Mouse (Mus musculus) limb, embryonic 14.5 days (tissue): Measurements from ENCODE around the gene Ndufs8. TPM values are rescaled to one million over a fixed set of nuclear protein-coding genes. Genes with fewer than 3 reads are reported as not detected.

Experiments used
- ATAC-seq: fragments of 200-750 bp; cut with Nextera tagmentation; 2 replicates; pipeline ENCODE4 v1.8.0; 2017; ENCODE audit warnings: low read depth, moderate number of reproducible peaks, moderate TSS enrichment; ENCODE audit not compliant: low FRiP score
- DNase-seq: peaks from one replicate; pipeline ENCODE4 v3.0.0-alpha.2; 2015; ENCODE audit warnings: low spot score
- H3K27ac ChIP-seq: fragments of 300-500 bp; sonication (generic); replicated peaks from 2 replicates; pipeline ENCODE4 v1.5.1; 2014; ENCODE audit warnings: low read depth, mild to moderate bottlenecking, low read length, moderate library complexity, mixed read lengths
- H3K27me3 ChIP-seq: fragments of 300-500 bp; sonication (generic); 2 replicates; pipeline ENCODE4 v1.6.1; 2014; ENCODE audit warnings: low read length, mixed read lengths; ENCODE audit not compliant: control insufficient read depth, insufficient read depth
- H3K36me3 ChIP-seq: fragments of 300-500 bp; sonication (generic); 2 replicates; pipeline ENCODE4 v1.6.1; 2014; ENCODE audit warnings: mild to moderate bottlenecking, low read length, moderate library complexity, mixed read lengths; ENCODE audit not compliant: control insufficient read depth, insufficient read depth
- H3K4me1 ChIP-seq: fragments of 300-500 bp; sonication (generic); 2 replicates; pipeline ENCODE4 v1.6.1; 2014; ENCODE audit warnings: antibody characterized with exemption, low read length, mixed read lengths; ENCODE audit not compliant: control insufficient read depth, insufficient read depth
- H3K4me2 ChIP-seq: fragments of 300-500 bp; sonication (generic); replicated peaks from 2 replicates; pipeline ENCODE4 v1.6.1; 2014; ENCODE audit warnings: low read depth, mild to moderate bottlenecking, low read length, moderate library complexity; ENCODE audit not compliant: severe bottlenecking
- H3K4me3 ChIP-seq: fragments of 300-500 bp; sonication (generic); replicated peaks from 2 replicates; pipeline ENCODE4 v1.5.1; 2014; ENCODE audit warnings: low read length
- H3K9ac ChIP-seq: fragments of 300-500 bp; sonication (generic); 2 replicates; pipeline ENCODE4 v1.6.1; 2014; ENCODE audit warnings: mild to moderate bottlenecking, low read depth, low read length, moderate library complexity; ENCODE audit not compliant: severe bottlenecking
- H3K9me3 ChIP-seq: fragments of 300-500 bp; sonication (generic); 2 replicates; pipeline ENCODE4 v1.6.1; 2016; ENCODE audit warnings: low read length; ENCODE audit not compliant: control insufficient read depth
- POLR2A ChIP-seq: fragments of 200-500 bp; IDR thresholded peaks from 2 replicates; pipeline ENCODE4 v1.8.0; 2012; ENCODE audit warnings: inconsistent platforms, mild to moderate bottlenecking, moderate library complexity, borderline replicate concordance; ENCODE audit not compliant: insufficient read depth, insufficient read length; ENCODE audit errors: extremely low read depth
- WGBS: fragments of 180-500 bp; shearing (Covaris S2); extraction: QIAGEN DNeasy Blood & Tissue Kit; methylation state at CpG from one replicate; pipeline ENCODE4 v1.1.7; 2014; 5-methylcytosine and 5-hydroxymethylcytosine counted together
- polyA plus RNA-seq, 2 experiments: library from polyadenylated mRNA; depleted of rRNA in 1 of 2; stranded (reverse) in 1 of 2; unstranded in 1 of 2; fragments of >200 nt; fragmentation: Nextera tagmentation in 1 of 2; extraction: Ambion mirVana in 1 of 2; gene quantifications; 2 replicates each; pipeline versions ENCODE4 v1.2.1 to v1.2.3; 2012 to 2014

Gene Ndufs8
- polyA plus RNA-seq, 2 experiments: 186 to 322 TPM

- DNase-seq (no peak), ATAC-seq (no peak)
- Histone ChIP-seq H3K4me3 (no peak overlapping the region), H3K27ac (no peak overlapping the region), H3K4me2 (no peak overlapping the region), H3K36me3 (no peaks in the 10 kb centered on the region), H3K9me3 (no peaks in the 10 kb centered on the region), H3K27me3 (no peaks in the 10 kb centered on the region), H3K4me1 (peaks cover 11% of the 10 kb centered on the region), H3K9ac (no peak overlapping the region)
- TF ChIP-seq POLR2A: no peak
- WGBS: 93% methylated on average over 7 of the region's 7 CpGs
Observed at GRCm38 (mm10) chr19:3924868-3925267, 12.3 kb upstream of the Ndufs8 start.

DNA sequence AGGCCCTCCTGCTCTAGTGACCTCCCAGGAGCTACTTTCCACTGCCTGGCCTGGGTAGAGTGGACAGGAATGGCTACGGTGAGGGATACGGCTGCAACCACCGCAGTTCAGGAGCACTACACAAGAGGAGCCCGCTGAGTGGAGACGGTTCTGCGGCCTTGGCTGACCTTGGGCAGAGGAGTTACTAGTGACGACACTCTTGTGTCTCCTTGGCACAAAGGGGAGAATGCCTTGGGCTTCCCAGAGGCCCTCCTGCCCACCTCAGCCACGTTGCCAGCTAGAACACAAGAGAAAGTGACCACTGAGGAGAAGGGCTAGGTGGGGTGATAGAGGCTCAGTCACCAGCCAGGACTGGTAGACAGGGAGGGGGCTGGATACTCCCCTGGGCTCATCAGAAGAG is 11.6 kb upstream of the Ndufs8 start:
- no peak for DNase-seq
- H3K36me3 ChIP-seq: no peaks in the 10 kb centered on the region
- no peak overlapping the region for H3K4me2 ChIP-seq
- no peak overlapping the region for H3K9ac ChIP-seq
- no peak for TF ChIP-seq POLR2A
- ATAC-seq: no peak
- H3K4me1 ChIP-seq: peaks cover 4% of the 10 kb centered on the region
- no peak overlapping the region for H3K4me3 ChIP-seq
- no peaks in the 10 kb centered on the region for H3K9me3 ChIP-seq
- H3K27ac ChIP-seq: peak overlapping the region; percentile 39
- no peaks in the 10 kb centered on the region for H3K27me3 ChIP-seq
- 82% methylated on average over 8 of the region's 8 CpGs for WGBS

DNA sequence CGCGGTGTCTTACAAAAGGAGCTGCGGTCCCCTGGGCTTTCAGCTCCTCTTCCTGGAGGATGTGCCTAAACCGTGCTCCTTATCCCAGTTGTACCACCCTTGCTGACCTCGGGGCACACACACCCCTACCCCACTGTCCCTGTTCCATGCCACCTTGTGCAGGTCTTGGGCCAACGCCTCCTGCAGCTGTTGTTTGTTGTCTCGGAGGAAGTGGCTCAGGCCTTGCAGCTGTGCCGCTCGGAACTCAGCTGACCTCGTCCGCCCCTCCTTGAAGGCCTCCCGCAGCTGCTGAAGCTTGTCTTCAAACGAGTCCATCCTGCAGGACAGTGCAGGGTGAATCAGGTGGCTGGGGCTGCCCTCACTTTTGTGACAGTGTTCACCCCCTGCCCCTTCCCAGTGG is 11.0 kb upstream of the Ndufs8 start:
- Histone ChIP-seq H3K9me3 (no peaks in the 10 kb centered on the region), H3K27ac (peak overlapping the region; percentile 39)
- DNase-seq: peak; percentile 37

DNA sequence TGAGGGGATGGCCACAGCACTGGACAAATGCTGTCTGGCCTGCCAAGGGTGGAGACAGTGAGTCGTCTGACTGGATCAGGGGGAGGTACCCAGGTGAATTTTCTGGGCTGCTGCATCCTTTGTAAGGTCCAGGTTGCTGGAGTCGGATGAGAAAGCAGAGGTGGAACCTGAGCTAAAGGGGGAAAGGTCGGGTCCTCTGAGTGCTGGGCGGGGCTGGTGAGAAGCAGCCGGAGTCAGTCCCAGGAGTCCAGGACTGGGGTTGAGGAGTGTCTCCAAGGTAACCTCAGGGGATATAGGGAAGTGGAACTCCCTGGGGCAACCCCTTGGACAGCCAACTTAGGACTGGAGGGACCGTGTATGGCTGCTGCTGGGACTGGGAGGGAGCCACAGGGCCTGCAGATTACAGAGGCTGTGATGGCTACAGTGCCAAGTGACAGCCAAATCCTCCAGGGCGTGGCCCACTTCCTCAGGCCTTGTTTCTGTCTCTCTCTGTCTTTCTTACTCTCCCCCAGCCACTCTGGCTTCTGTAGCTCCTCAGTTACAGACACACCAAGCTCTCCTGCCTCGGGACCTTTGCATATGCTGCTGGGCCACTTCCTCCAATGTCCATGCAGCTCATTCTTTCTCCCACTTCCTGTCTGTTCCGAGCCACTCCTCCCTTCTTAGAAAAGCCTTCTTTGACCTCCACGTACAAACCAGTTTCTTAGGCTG is 10.2 kb upstream of the Ndufs8 start:
- Histone ChIP-seq H3K36me3 (no peaks in the 10 kb centered on the region), H3K4me1 (no peaks in the 10 kb centered on the region; the same call in 1 of the 2 replicates), H3K27me3 (no peaks in the 10 kb centered on the region), H3K9ac (no peak overlapping the region), H3K4me2 (no peak overlapping the region), H3K4me3 (no peak overlapping the region), H3K9me3 (no peaks in the 10 kb centered on the region), H3K27ac (peak overlapping the region; percentile 38; the same call in 1 of the 2 replicates)
- no peak for TF ChIP-seq POLR2A
- no peak for ATAC-seq
- DNase-seq: no peak
- 53% methylated on average over 10 of the region's 10 CpGs for WGBS

More for the DNA sequence above, 11.0 kb upstream of the Ndufs8 start:
- 56% methylated on average over 13 of the region's 13 CpGs for WGBS
- ATAC-seq: peak; percentile 62
- Histone ChIP-seq H3K27me3 (no peaks in the 10 kb centered on the region), H3K4me2 (no peak overlapping the region), H3K36me3 (no peaks in the 10 kb centered on the region), H3K9ac (no peak overlapping the region), H3K4me3 (no peak overlapping the region), H3K4me1 (no peaks in the 10 kb centered on the region; the same call in 1 of the 2 replicates)
- TF ChIP-seq POLR2A: no peak

DNA sequence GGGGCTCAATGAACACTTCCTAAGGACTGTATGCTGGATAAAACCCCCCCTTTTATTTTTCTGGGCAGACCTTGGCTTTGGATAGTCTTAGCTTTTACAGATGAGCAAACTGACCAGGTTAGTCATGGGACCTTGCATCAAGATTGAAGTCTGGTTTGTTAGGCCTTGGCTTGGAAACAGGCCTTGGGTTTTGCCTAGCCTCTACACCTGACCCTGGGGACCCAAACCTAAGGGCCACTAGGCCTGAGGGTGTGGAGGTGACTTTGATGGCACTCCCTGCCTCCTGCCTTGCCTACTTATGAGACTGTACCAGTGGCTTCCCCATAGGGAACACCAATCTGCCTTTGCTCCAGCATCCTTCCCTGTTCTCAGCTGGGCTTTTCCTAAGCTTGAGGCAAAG is 7.4 kb upstream of the Ndufs8 start:
- Histone ChIP-seq H3K36me3 (no peaks in the 10 kb centered on the region), H3K27ac (no peak overlapping the region), H3K9me3 (no peaks in the 10 kb centered on the region), H3K4me1 (no peaks in the 10 kb centered on the region), H3K9ac (no peak overlapping the region), H3K27me3 (no peaks in the 10 kb centered on the region), H3K4me3 (no peak overlapping the region), H3K4me2 (no peak overlapping the region)
- no peak for TF ChIP-seq POLR2A
- no peak for DNase-seq
- ATAC-seq: no peak

GRCm38 (mm10) chr19:3916727-3917126 is 4.2 kb upstream of the Ndufs8 start:
- H3K9me3 ChIP-seq: no peaks in the 10 kb centered on the region
- H3K4me1 ChIP-seq: peaks cover 11% of the 10 kb centered on the region
- no peak overlapping the region for H3K27ac ChIP-seq
- H3K36me3 ChIP-seq: no peaks in the 10 kb centered on the region
- DNase-seq: no peak
- H3K27me3 ChIP-seq: no peaks in the 10 kb centered on the region
- H3K4me3 ChIP-seq: no peak overlapping the region
- ATAC-seq: no peak
- WGBS: 74% methylated on average over 11 of the region's 11 CpGs
- H3K9ac ChIP-seq: no peak overlapping the region
- no peak overlapping the region for H3K4me2 ChIP-seq
- no peak for TF ChIP-seq POLR2A
